ENCODE assay signal across 19 mouse cellular contexts in genomic region chr12:92919920-92920319, GRCm38 (mm10).
A peak's percentile ranks its signal among the peaks of the same experiment; 100 is the strongest.
DNase-seq lines count a peak whose midpoint lies in the region; ATAC-seq lines count a peak whose summit lies in the region.
"Had no signal": no experiment of that assay in that cellular context is flagged by ENCODE, and none has a peak within 500 bp of the region (broad histone marks: within the 10 kb centered on the region; RNA-seq: fewer than 3 reads in every experiment).

No protein-coding gene starts in this region.

- WGBS in limb, embryonic 11.5 days, result 88% methylated on average over 3 of the region's 3 CpGs
- 84% methylated on average over 3 of the region's 3 CpGs for WGBS in limb, embryonic 10.5 days

- H3K27ac ChIP-seq in limb, embryonic 11.5 days (replicated peaks; ENCODE audit: low read depth, low read length), result no peak overlapping the region
- H3K27ac ChIP-seq in limb, embryonic 10.5 days, result no peak overlapping the region

- H3K4me1 ChIP-seq in limb, embryonic 11.5 days (ENCODE audit: control insufficient read depth, insufficient read depth, low read length), result no peaks in the 10 kb centered on the region
- H3K4me1 ChIP-seq in limb, embryonic 10.5 days, result no peaks in the 10 kb centered on the region

- no peak overlapping the region for H3K4me2 ChIP-seq in limb, embryonic 11.5 days (ENCODE audit: low read depth, severe bottlenecking)

- H3K9ac ChIP-seq in limb, embryonic 11.5 days (ENCODE audit: low read length), result no peak overlapping the region

- no peak overlapping the region for H3K4me3 ChIP-seq in limb, embryonic 11.5 days (ENCODE audit: low read depth, low read length)
- H3K4me3 ChIP-seq in limb, embryonic 10.5 days, result no peak overlapping the region

- no peaks in the 10 kb centered on the region for H3K27me3 ChIP-seq in limb, embryonic 11.5 days (ENCODE audit: control insufficient read depth, insufficient read depth, low read length)
- H3K27me3 ChIP-seq in limb, embryonic 10.5 days (ENCODE audit: low read depth, poor library complexity, severe bottlenecking), result no peaks in the 10 kb centered on the region
- H3K27me3 ChIP-seq: CH12.LX, Patski had no signal

- H3K9me3 ChIP-seq in limb, embryonic 11.5 days (ENCODE audit: control insufficient read depth, low read length), result no peaks in the 10 kb centered on the region
- no peaks in the 10 kb centered on the region for H3K9me3 ChIP-seq in limb, embryonic 10.5 days (replicated peaks)

- ATAC-seq in limb, embryonic 11.5 days (ENCODE audit: insufficient number of reproducible peaks, low FRiP score, low TSS enrichment, low read depth), result 0 out of 2 replicates have a peak, but pooled peaks have one; percentile 60
- ATAC-seq: activated CD4-positive, CD25-positive, alpha-beta regulatory T cell, adult 4 months; CD4-positive, CD25-positive, alpha-beta regulatory T cell, adult 4 months; Patski had no signal

- peak; percentile 64 for DNase-seq in heart, adult 11 months
- no peak for DNase-seq in heart, adult 8-10 months (ENCODE audit: low spot score)
- no peak for DNase-seq in limb, embryonic 11.5 days (ENCODE audit: low spot score)
- DNase-seq in limb, embryonic 10.5 days (ENCODE audit: low spot score), result no peak
- DNase-seq: adrenal gland, adult 2 months; adrenal gland, adult 8-10 months; adrenal gland, postnatal 10 days; adrenal gland, postnatal 14 days; adrenal gland, postnatal 25 days; adrenal gland, postnatal 36 days; B cell, adult 2 months; cerebellum, adult 11 months; cerebellum, adult 11-12 months; cerebellum, adult 18-20 months had no signal

- H3K36me3 ChIP-seq in limb, embryonic 11.5 days (ENCODE audit: control insufficient read depth, insufficient read depth, low read length), result no peaks in the 10 kb centered on the region
- H3K36me3 ChIP-seq in limb, embryonic 10.5 days, result no peaks in the 10 kb centered on the region
- H3K36me3 ChIP-seq: G1E had no signal
